Mouse (Mus musculus) urinary bladder, postnatal 0 days (tissue): ENCODE data around the gene Arhgef39. TPM values are rescaled to one million over a fixed set of nuclear protein-coding genes. Genes with fewer than 3 reads are reported as not detected.

Source experiments
- polyA plus RNA-seq: library from polyadenylated mRNA; unstranded; fragments of >200 nt; fragmentation: Nextera tagmentation; extraction: Ambion mirVana; gene quantifications from 2 replicates; pipeline ENCODE4 v1.2.1, GENCODE M21; 2015

The Arhgef39 gene
- 13.1 and 13.4 TPM in 2 replicates for polyA plus RNA-seq

GRCm38 (mm10) chr4:43499407-43500333 lies at the start of gene Arhgef39:
Arhgef39 (minus strand) TSS chr4:43499695.

GRCm38 (mm10) chr4:43506536-43507185 lies 7.2 kb upstream of the Arhgef39 start, which contains the start of gene Car9:
Car9 (plus strand) TSS chr4:43506966.

DNA sequence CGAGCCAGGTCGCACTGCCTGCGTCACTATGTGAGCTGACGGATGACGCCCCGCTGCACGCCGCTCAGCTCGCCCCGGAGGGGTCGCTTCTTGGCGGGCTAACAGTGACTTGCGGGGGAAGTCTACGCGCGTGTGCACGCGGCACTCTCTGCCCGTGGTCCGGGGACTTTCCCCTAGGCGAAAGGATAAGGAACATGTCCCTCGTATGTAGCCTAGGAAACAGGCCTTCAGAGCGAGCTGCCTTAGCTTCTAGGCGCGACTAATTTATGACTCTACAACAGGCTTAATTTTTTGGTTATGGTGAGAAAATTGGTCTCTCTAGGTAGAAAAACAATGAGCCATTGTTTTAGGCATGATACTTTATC lies 6.7 kb downstream of the Arhgef39 start, which contains the start of gene Ccdc107:
TSS of gene Ccdc107 (plus strand) at position 80 of the 365 bp plus-strand sequence.

GRCm38 (mm10) chr4:43483535-43484091 lies 15.9 kb downstream of the Arhgef39 start, which contains the start of gene Sit1:
Sit1 (minus strand) TSS chr4:43483734.

DNA sequence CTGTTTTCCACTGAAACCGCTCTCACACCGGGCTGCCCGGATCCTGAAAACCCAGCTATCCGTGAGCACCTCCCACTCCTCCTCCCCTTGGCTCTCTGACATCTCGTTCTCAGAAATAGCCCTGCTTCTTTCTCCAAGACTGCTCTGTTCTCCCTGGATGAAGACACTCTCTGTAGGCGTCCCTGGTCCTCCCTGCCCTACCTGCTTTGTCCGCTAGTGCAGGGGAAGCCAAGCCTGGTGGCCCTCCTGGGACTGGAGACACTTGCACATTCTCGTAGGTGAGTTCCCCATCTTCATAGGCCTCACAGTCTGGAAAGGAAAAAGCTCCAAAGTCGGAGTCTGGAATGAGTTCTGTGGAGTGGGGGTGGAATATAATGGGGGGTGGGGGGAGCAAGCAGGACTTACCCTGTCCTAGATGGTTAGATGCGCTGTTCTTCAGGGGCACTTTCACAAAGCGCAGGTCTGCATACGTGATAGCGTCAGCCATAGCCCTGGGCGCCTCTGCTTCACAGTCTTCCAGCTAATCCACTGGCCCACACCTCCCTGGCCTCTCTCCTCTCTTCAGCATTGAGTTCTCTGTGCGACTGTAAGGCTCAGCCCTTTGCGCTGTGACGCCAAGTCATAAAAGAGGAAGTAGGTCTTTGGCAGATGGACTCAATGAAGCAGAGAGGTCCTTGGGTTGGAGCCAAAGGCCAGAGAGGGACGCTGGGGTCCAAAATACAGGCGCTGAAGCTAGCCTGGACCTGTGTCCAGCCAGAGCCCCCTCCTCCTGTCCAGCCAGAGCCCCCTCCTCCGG lies 45.3 kb downstream of the Arhgef39 start, which contains the start of gene Cd72:
TSS of gene Cd72 (minus strand) at position 588 of the 796 bp plus-strand sequence.

Other genes with a start within 250 kb of the Arhgef39 start
- 0.25 and 0.42 TPM in 2 replicates for gene Atp8b5, start 232.5 kb downstream of the Arhgef39 start, polyA plus RNA-seq
- 49.6 and 50.3 TPM in 2 replicates for gene Rusc2, start 117.7 kb downstream of the Arhgef39 start, polyA plus RNA-seq
- 0.27 TPM in 1 of 2 replicates, not detected in the other for gene Fam166b, start 70.6 kb downstream of the Arhgef39 start, polyA plus RNA-seq
- 8.8 and 9.1 TPM in 2 replicates for gene Tesk1, start 57.8 kb downstream of the Arhgef39 start, polyA plus RNA-seq
- gene Cd72, start 45.1 kb downstream of the Arhgef39 start, polyA plus RNA-seq: 3.1 and 3.8 TPM in 2 replicates
- not detected in 2 replicates for gene Sit1, start 16.0 kb downstream of the Arhgef39 start, polyA plus RNA-seq
- 470 and 488 TPM in 2 replicates for gene Ccdc107, start 6.8 kb downstream of the Arhgef39 start, polyA plus RNA-seq
- 3.2 TPM in 2 replicates for gene Car9, start 7.3 kb upstream of the Arhgef39 start, polyA plus RNA-seq
- 9,877 and 11,778 TPM in 2 replicates for gene Tpm2, start 24.1 kb upstream of the Arhgef39 start, polyA plus RNA-seq
- gene Creb3, start 62.6 kb upstream of the Arhgef39 start, polyA plus RNA-seq: 87.8 and 96.0 TPM in 2 replicates
- gene Tln1, start 63.0 kb upstream of the Arhgef39 start, polyA plus RNA-seq: 176 and 198 TPM in 2 replicates
- 12.0 TPM in 2 replicates for gene Rgp1, start 79.0 kb upstream of the Arhgef39 start, polyA plus RNA-seq
- 6.8 and 7.0 TPM in 2 replicates for gene Gba2, start 79.2 kb upstream of the Arhgef39 start, polyA plus RNA-seq
- gene Msmp, start 84.8 kb upstream of the Arhgef39 start, polyA plus RNA-seq: not detected in 2 replicates
- 8.3 and 8.5 TPM in 2 replicates for gene Npr2, start 132.2 kb upstream of the Arhgef39 start, polyA plus RNA-seq
- 0.10 TPM in 1 of 2 replicates, not detected in the other for gene Spag8, start 153.9 kb upstream of the Arhgef39 start, polyA plus RNA-seq
- 114 and 122 TPM in 2 replicates for gene Hint2, start 156.8 kb upstream of the Arhgef39 start, polyA plus RNA-seq
- gene Tmem8b, start 169.3 kb upstream of the Arhgef39 start, polyA plus RNA-seq: 3.0 and 3.4 TPM in 2 replicates
- gene Fam221b, start 169.4 kb upstream of the Arhgef39 start, polyA plus RNA-seq: 1.5 and 2.7 TPM in 2 replicates
- gene Olfr70, start 201.1 kb upstream of the Arhgef39 start, polyA plus RNA-seq: not detected in 2 replicates
- gene Olfr71, start 210.6 kb upstream of the Arhgef39 start, polyA plus RNA-seq: not detected in 2 replicates
- gene Hrct1, start 227.5 kb upstream of the Arhgef39 start, polyA plus RNA-seq: 6.1 and 7.9 TPM in 2 replicates
- gene Spaar, start 230.3 kb upstream of the Arhgef39 start, polyA plus RNA-seq: 0.42 and 0.43 TPM in 2 replicates